Mouse (Mus musculus) megakaryocyte, embryonic 14.5 days (primary cell): ENCODE data around the gene Usp49.

Experiments used
- FLI1 ChIP-seq: IDR thresholded peaks from 2 replicates; pipeline ENCODE4 v1.6.1; 2012; ENCODE audit warnings: low read length, inconsistent platforms, mixed read lengths
- GATA1 ChIP-seq: IDR thresholded peaks from 3 replicates; pipeline ENCODE4 v1.6.1; 2012; ENCODE audit warnings: mixed read lengths, low read length, inconsistent platforms, borderline replicate concordance

DNA sequence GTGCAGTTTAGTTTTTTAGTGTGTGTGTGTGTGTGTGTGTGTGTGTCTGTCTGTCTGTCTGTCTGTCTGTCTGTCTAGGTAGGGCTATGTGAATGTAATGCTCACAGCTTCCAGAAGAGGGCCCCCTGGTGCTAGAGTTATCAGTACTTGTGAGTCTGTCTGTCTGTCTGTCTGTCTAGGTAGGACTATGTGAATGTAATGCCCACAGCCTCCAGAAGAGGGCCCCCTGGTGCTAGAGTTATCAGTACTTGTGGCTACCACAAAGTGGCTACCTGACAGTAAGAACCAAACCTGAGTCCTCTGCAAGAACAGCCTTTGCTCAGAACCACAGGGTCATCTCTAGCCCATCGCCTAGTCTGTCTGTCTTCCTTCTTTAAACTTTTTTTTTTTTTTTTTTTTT is 16.2 kb downstream of the Usp49 start:
- TF ChIP-seq GATA1 (no peak), FLI1 (no peak)
